Mouse (Mus musculus) thymus, adult 2 months (tissue): ENCODE measurements at regions not wholly inside any gene's neighbourhood (a gene's known extent, or its start where the extent isn't known, plus 50 kb on each side); places are given as distances from the start of the nearest gene placed in this dataset.

Source experiments
- CTCF ChIP-seq: fragments of 200-500 bp; IDR thresholded peaks from 2 replicates; pipeline ENCODE4 v1.5.1; 2012; ENCODE audit warnings: mild to moderate bottlenecking, control low read depth, low read length, moderate library complexity, borderline replicate concordance; ENCODE audit not compliant: control insufficient read depth, poor library complexity, insufficient read depth; ENCODE audit errors: extremely low read depth
- POLR2A ChIP-seq: fragments of 200-500 bp; IDR thresholded peaks from 2 replicates; pipeline ENCODE4 v1.6.1; 2012; ENCODE audit warnings: mild to moderate bottlenecking, low read length, control low read depth, moderate library complexity; ENCODE audit not compliant: control insufficient read depth, poor library complexity, insufficient read depth; ENCODE audit errors: extremely low read depth

GRCm38 (mm10) chr1:133517020-133517419 lies 92.8 kb upstream of the Sox13 start:
- TF ChIP-seq CTCF (no peak), POLR2A (no peak)
